Mouse (Mus musculus) lung, embryonic 14.5 days (tissue): Measurements from ENCODE around the gene Hdac11. TPM values are rescaled to one million over a fixed set of nuclear protein-coding genes. Genes with fewer than 3 reads are reported as not detected.

Experiments used
- ATAC-seq: fragments of 200-750 bp; cut with Nextera tagmentation; 2 replicates; pipeline ENCODE4 v1.8.0; 2017; ENCODE audit warnings: mild to moderate bottlenecking, moderate TSS enrichment, moderate library complexity; ENCODE audit not compliant: insufficient read depth
- DNase-seq: peaks from one replicate; pipeline ENCODE4 v3.0.0-alpha.2; 2015
- H3K27ac ChIP-seq: fragments of 300-500 bp; sonication (generic); 2 replicates; pipeline ENCODE4 v1.5.1; 2014; ENCODE audit warnings: low read depth, mild to moderate bottlenecking, moderate library complexity
- H3K27me3 ChIP-seq: fragments of 300-500 bp; sonication (generic); 2 replicates; pipeline ENCODE4 v1.6.1; 2014; ENCODE audit warnings: low read length, control low read depth; ENCODE audit not compliant: insufficient read depth
- H3K36me3 ChIP-seq: fragments of 300-500 bp; sonication (generic); 2 replicates; pipeline ENCODE4 v1.6.1; 2014; ENCODE audit warnings: control low read depth; ENCODE audit not compliant: insufficient read depth
- H3K4me1 ChIP-seq: fragments of 300-500 bp; sonication (generic); 2 replicates; pipeline ENCODE4 v1.6.1; 2014; ENCODE audit warnings: antibody characterized with exemption, control low read depth; ENCODE audit not compliant: insufficient read depth
- H3K4me2 ChIP-seq: fragments of 300-500 bp; sonication (generic); 2 replicates; pipeline ENCODE4 v1.6.1; 2014; ENCODE audit warnings: mild to moderate bottlenecking
- H3K4me3 ChIP-seq: fragments of 300-500 bp; sonication (generic); 2 replicates; pipeline ENCODE4 v1.5.1; 2014; ENCODE audit warnings: low read depth, low read length
- H3K9ac ChIP-seq: fragments of 300-500 bp; sonication (generic); 2 replicates; pipeline ENCODE4 v1.6.1; 2014
- H3K9me3 ChIP-seq: fragments of 300-500 bp; sonication (generic); 2 replicates; pipeline ENCODE4 v1.6.1; 2016; ENCODE audit warnings: low read depth, low read length, control low read depth
- CTCF ChIP-seq: IDR thresholded peaks from 2 replicates; pipeline ENCODE4 v1.5.1; 2016; ENCODE audit warnings: antibody characterized with exemption, low read depth
- WGBS: fragments of 180-500 bp; shearing (Covaris S2); extraction: QIAGEN DNeasy Blood & Tissue Kit; methylation state at CpG from one replicate; pipeline ENCODE4 v1.1.7; 2014; 5-methylcytosine and 5-hydroxymethylcytosine counted together
- polyA plus RNA-seq: library from polyadenylated mRNA; unstranded; fragments of >200 nt; fragmentation: Nextera tagmentation; extraction: Ambion mirVana; gene quantifications from 2 replicates; pipeline ENCODE4 v1.2.1, GENCODE M21; 2014

Hdac11 gene
- polyA plus RNA-seq, 1 experiment from 2014 or later = 8.1 TPM

- Histone ChIP-seq H3K27ac (no peak overlapping the region), H3K4me1 (0 out of 2 replicates have a peak, but pooled peaks cover 3% of the 10 kb centered on the region), H3K36me3 (0 out of 2 replicates have a peak, but pooled peaks cover 4% of the 10 kb centered on the region), H3K27me3 (no peaks in the 10 kb centered on the region), H3K9me3 (no peaks in the 10 kb centered on the region), H3K9ac (no peak overlapping the region), H3K4me3 (no peak overlapping the region), H3K4me2 (no peak overlapping the region)
- WGBS = 79% methylated on average over 2 of the region's 2 CpGs
- no peak for TF ChIP-seq CTCF
- ATAC-seq = no peak
- DNase-seq = no peak
Observed at GRCm38 (mm10) chr6:91160976-91161375, 4.5 kb downstream of the Hdac11 start.

GRCm38 (mm10) chr6:91161506-91162235 is 5.2 kb downstream of the Hdac11 start:
- no peaks in the 10 kb centered on the region for H3K9me3 ChIP-seq
- TF ChIP-seq CTCF = no peak
- H3K27ac ChIP-seq = no peak overlapping the region
- no peaks in the 10 kb centered on the region for H3K27me3 ChIP-seq
- WGBS = 72% methylated on average over 6 of the region's 6 CpGs
- H3K4me3 ChIP-seq = no peak overlapping the region
- ATAC-seq (no peak), DNase-seq (no peak)
- 0 out of 2 replicates have a peak, but pooled peaks cover 4% of the 10 kb centered on the region for H3K36me3 ChIP-seq
- H3K4me1 ChIP-seq = no peaks in the 10 kb centered on the region
- no peak overlapping the region for H3K9ac ChIP-seq
- no peak overlapping the region for H3K4me2 ChIP-seq

- H3K27ac ChIP-seq = no peak overlapping the region
- DNase-seq (no peak), ATAC-seq (no peak)
- TF ChIP-seq CTCF = no peak
- H3K9ac ChIP-seq = no peak overlapping the region
- no peaks in the 10 kb centered on the region for H3K27me3 ChIP-seq
- H3K4me2 ChIP-seq = no peak overlapping the region
- H3K4me1 ChIP-seq = no peaks in the 10 kb centered on the region
- 78% methylated on average over 5 of the region's 5 CpGs for WGBS
- H3K36me3 ChIP-seq = 0 out of 2 replicates have a peak, but pooled peaks cover 4% of the 10 kb centered on the region
- no peaks in the 10 kb centered on the region for H3K9me3 ChIP-seq
- H3K4me3 ChIP-seq = no peak overlapping the region
Observed at GRCm38 (mm10) chr6:91162314-91162713, 5.8 kb downstream of the Hdac11 start.

- H3K27me3 ChIP-seq = no peaks in the 10 kb centered on the region
- no peaks in the 10 kb centered on the region for H3K9me3 ChIP-seq
- H3K9ac ChIP-seq = no peak overlapping the region; the same call in 1 of the 2 replicates
- no peak for TF ChIP-seq CTCF
- 64% methylated on average over 5 of the region's 5 CpGs for WGBS
- 0 out of 2 replicates have a peak, but pooled peaks cover 4% of the 10 kb centered on the region for H3K36me3 ChIP-seq
- no peak overlapping the region for H3K4me2 ChIP-seq
- no peak overlapping the region for H3K4me3 ChIP-seq
- H3K4me1 ChIP-seq = no peaks in the 10 kb centered on the region
- peak; percentile 47; the same call in 1 of the 2 replicates for ATAC-seq
- DNase-seq = no peak
- H3K27ac ChIP-seq = peak overlapping the region; percentile 24; the same call in 1 of the 2 replicates
Observed at GRCm38 (mm10) chr6:91163195-91163911, 6.9 kb downstream of the Hdac11 start.

- no peak overlapping the region for H3K27ac ChIP-seq
- no peak for ATAC-seq
- no peaks in the 10 kb centered on the region for H3K36me3 ChIP-seq
- H3K4me3 ChIP-seq = no peak overlapping the region
- no peaks in the 10 kb centered on the region for H3K27me3 ChIP-seq
- no peak overlapping the region for H3K4me2 ChIP-seq
- no peaks in the 10 kb centered on the region for H3K4me1 ChIP-seq
- WGBS = 72% methylated on average over 2 of the region's 2 CpGs
- TF ChIP-seq CTCF = no peak
- no peak overlapping the region for H3K9ac ChIP-seq
- no peaks in the 10 kb centered on the region for H3K9me3 ChIP-seq
- DNase-seq = no peak
Observed at GRCm38 (mm10) chr6:91164584-91164983, 8.1 kb downstream of the Hdac11 start.

GRCm38 (mm10) chr6:91165210-91165609 is 8.7 kb downstream of the Hdac11 start:
- peak; percentile 32; the same call in 1 of the 2 replicates for ATAC-seq

GRCm38 (mm10) chr6:91167828-91168227 is 11.4 kb downstream of the Hdac11 start:
- Histone ChIP-seq H3K4me3 (no peak overlapping the region), H3K27me3 (no peaks in the 10 kb centered on the region), H3K9ac (no peak overlapping the region), H3K4me2 (no peak overlapping the region), H3K9me3 (no peaks in the 10 kb centered on the region), H3K4me1 (no peaks in the 10 kb centered on the region), H3K36me3 (peaks cover 7% of the 10 kb centered on the region; the same call in 1 of the 2 replicates), H3K27ac (no peak overlapping the region)
- peak; percentile 50 for TF ChIP-seq CTCF
- ATAC-seq (no peak), DNase-seq (no peak)
- 48% methylated on average over 3 of the region's 3 CpGs for WGBS

More at GRCm38 (mm10) chr6:91165210-91165609, 8.7 kb downstream of the Hdac11 start:
- Histone ChIP-seq H3K4me2 (no peak overlapping the region), H3K9me3 (no peaks in the 10 kb centered on the region), H3K27me3 (no peaks in the 10 kb centered on the region), H3K4me3 (no peak overlapping the region), H3K4me1 (no peaks in the 10 kb centered on the region), H3K36me3 (no peaks in the 10 kb centered on the region), H3K27ac (no peak overlapping the region), H3K9ac (no peak overlapping the region)
- peak; percentile 87 for DNase-seq
- WGBS = 32% methylated on average over 3 of the region's 3 CpGs
- TF ChIP-seq CTCF = peak; percentile 98
